Mouse (Mus musculus): ENCODE measurements around the gene Rinl. TPM values are rescaled to one million over a fixed set of nuclear protein-coding genes. Genes with fewer than 3 reads are reported as not detected.
A peak's percentile ranks its signal among the peaks of the same experiment; 100 is the strongest.

Gene Rinl
- polyA plus RNA-seq, 1 experiment from 2014 or later, result 2.2 TPM

- peaks cover 14% of the 10 kb centered on the region; the same call in 1 of the 2 replicates for H3K36me3 ChIP-seq (ENCODE audit: control insufficient read depth, insufficient read depth)
- TF ChIP-seq CTCF (IDR thresholded peaks at IDR 0.05; ENCODE audit: low read depth), result no peak
- no peaks in the 10 kb centered on the region for H3K9me3 ChIP-seq (ENCODE audit: control insufficient read depth)
- H3K27me3 ChIP-seq (replicated peaks; ENCODE audit: control insufficient read depth, insufficient read depth, low read length), result no peaks in the 10 kb centered on the region
- peak within 1 kb of the TSS; percentile 70 for H3K4me2 ChIP-seq (replicated peaks; ENCODE audit: low read depth)
- H3K4me3 ChIP-seq (ENCODE audit: low read depth, low read length), result peak within 1 kb of the TSS; percentile 73
- H3K9ac ChIP-seq (ENCODE audit: low read depth, low read length), result peak within 1 kb of the TSS; percentile 82
- no peak for ATAC-seq
- 66% methylated on average over 7 of the region's 7 CpGs for WGBS
- H3K4me1 ChIP-seq (replicated peaks; ENCODE audit: control insufficient read depth, insufficient read depth, low read length), result no peaks in the 10 kb centered on the region
- H3K27ac ChIP-seq (ENCODE audit: low read depth, low read length), result no peak within 1 kb of the TSS
Observed at GRCm38 (mm10) chr7:28767462-28767965, 21.3 kb upstream of the Rinl start, which contains the start of gene Nfkbib. Gene Nfkbib, minus strand, starts transcription at chr7:28767512.

GRCm38 (mm10) chr7:28769414-28769958, 19.3 kb upstream of the Rinl start:
- no peaks in the 10 kb centered on the region for H3K4me1 ChIP-seq (replicated peaks; ENCODE audit: control insufficient read depth, insufficient read depth, low read length)
- TF ChIP-seq CTCF (IDR thresholded peaks at IDR 0.05; ENCODE audit: low read depth), result no peak
- no peaks in the 10 kb centered on the region for H3K27me3 ChIP-seq (replicated peaks; ENCODE audit: control insufficient read depth, insufficient read depth, low read length)
- H3K36me3 ChIP-seq (ENCODE audit: control insufficient read depth, insufficient read depth), result peaks cover 12% of the 10 kb centered on the region; the same call in 1 of the 2 replicates
- no peak for ATAC-seq
- no peak overlapping the region for H3K27ac ChIP-seq (ENCODE audit: low read depth, low read length)
- no peak overlapping the region for H3K9ac ChIP-seq (ENCODE audit: low read depth, low read length)
- H3K4me3 ChIP-seq (ENCODE audit: low read depth, low read length), result no peak overlapping the region
- WGBS, result 94% methylated on average over 9 of the region's 9 CpGs
- no peak overlapping the region for H3K4me2 ChIP-seq (replicated peaks; ENCODE audit: low read depth)
- no peaks in the 10 kb centered on the region for H3K9me3 ChIP-seq (ENCODE audit: control insufficient read depth)

- no peak overlapping the region for H3K9ac ChIP-seq (ENCODE audit: low read depth, low read length)
- ATAC-seq, result no peak
- TF ChIP-seq CTCF (IDR thresholded peaks at IDR 0.05; ENCODE audit: low read depth), result no peak
- no peak overlapping the region for H3K4me3 ChIP-seq (ENCODE audit: low read depth, low read length)
- no peak overlapping the region for H3K4me2 ChIP-seq (replicated peaks; ENCODE audit: low read depth)
- H3K27me3 ChIP-seq (replicated peaks; ENCODE audit: control insufficient read depth, insufficient read depth, low read length), result no peaks in the 10 kb centered on the region
- H3K9me3 ChIP-seq (ENCODE audit: control insufficient read depth), result no peaks in the 10 kb centered on the region
- H3K27ac ChIP-seq (ENCODE audit: low read depth, low read length), result no peak overlapping the region
- H3K36me3 ChIP-seq (ENCODE audit: control insufficient read depth, insufficient read depth), result peaks cover 21% of the 10 kb centered on the region; the same call in 1 of the 2 replicates
- H3K4me1 ChIP-seq (replicated peaks; ENCODE audit: control insufficient read depth, insufficient read depth, low read length), result no peaks in the 10 kb centered on the region
- 80% methylated on average over 3 of the region's 3 CpGs for WGBS
Observed at GRCm38 (mm10) chr7:28770309-28770708, 18.5 kb upstream of the Rinl start.

- no peak for ATAC-seq
- 90% methylated on average over 11 of the region's 11 CpGs for WGBS
- no peaks in the 10 kb centered on the region for H3K9me3 ChIP-seq (ENCODE audit: control insufficient read depth)
Observed at GRCm38 (mm10) chr7:28771867-28772266, 16.9 kb upstream of the Rinl start.

DNA sequence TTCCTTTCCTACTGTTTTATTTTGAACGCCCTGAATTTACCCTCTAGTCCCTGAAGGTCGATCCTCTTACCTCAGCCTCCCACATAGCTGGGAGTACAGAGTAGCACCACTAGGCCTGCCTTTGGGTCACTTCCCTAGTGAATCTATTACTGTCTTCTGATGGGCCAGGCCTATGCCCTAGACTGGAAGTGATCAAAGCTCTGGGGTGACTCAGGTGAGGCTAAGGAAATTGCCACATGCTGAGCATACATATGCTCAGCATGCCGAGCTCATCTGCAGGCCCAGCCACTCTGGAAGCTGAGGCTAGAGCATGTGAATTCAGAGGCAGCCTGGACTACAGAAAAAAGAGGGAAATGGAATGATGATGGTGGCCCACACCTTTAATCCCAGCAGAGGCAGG, 15.6 kb upstream of the Rinl start:
- H3K9me3 ChIP-seq (ENCODE audit: control insufficient read depth), result no peaks in the 10 kb centered on the region
- TF ChIP-seq CTCF (IDR thresholded peaks at IDR 0.05; ENCODE audit: low read depth), result no peak
- H3K27ac ChIP-seq (ENCODE audit: low read depth, low read length), result no peak overlapping the region
- ATAC-seq, result no peak
- no peak overlapping the region for H3K4me3 ChIP-seq (ENCODE audit: low read depth, low read length)
- no peaks in the 10 kb centered on the region for H3K27me3 ChIP-seq (replicated peaks; ENCODE audit: control insufficient read depth, insufficient read depth, low read length)
- 80% methylated on average over 3 of the region's 3 CpGs for WGBS
- no peaks in the 10 kb centered on the region for H3K4me1 ChIP-seq (replicated peaks; ENCODE audit: control insufficient read depth, insufficient read depth, low read length)
- H3K36me3 ChIP-seq (ENCODE audit: control insufficient read depth, insufficient read depth), result peaks cover 35% of the 10 kb centered on the region
- no peak overlapping the region for H3K9ac ChIP-seq (ENCODE audit: low read depth, low read length)
- H3K4me2 ChIP-seq (replicated peaks; ENCODE audit: low read depth), result no peak overlapping the region

More at GRCm38 (mm10) chr7:28771867-28772266, 16.9 kb upstream of the Rinl start:
- Histone ChIP-seq H3K27me3 (replicated peaks; ENCODE audit: control insufficient read depth, insufficient read depth, low read length) (no peaks in the 10 kb centered on the region), H3K9ac (ENCODE audit: low read depth, low read length) (no peak overlapping the region), H3K27ac (ENCODE audit: low read depth, low read length) (no peak overlapping the region), H3K4me2 (replicated peaks; ENCODE audit: low read depth) (no peak overlapping the region), H3K4me3 (ENCODE audit: low read depth, low read length) (no peak overlapping the region), H3K4me1 (replicated peaks; ENCODE audit: control insufficient read depth, insufficient read depth, low read length) (no peaks in the 10 kb centered on the region), H3K36me3 (ENCODE audit: control insufficient read depth, insufficient read depth) (peaks cover 26% of the 10 kb centered on the region; the same call in 1 of the 2 replicates)
- no peak for TF ChIP-seq CTCF (IDR thresholded peaks at IDR 0.05; ENCODE audit: low read depth)

- no peak overlapping the region for H3K4me2 ChIP-seq (replicated peaks; ENCODE audit: low read depth)
- 91% methylated on average over 12 of the region's 12 CpGs for whole genome bisulfite sequencing
- ATAC-seq, result no peak
- no peaks in the 10 kb centered on the region for H3K4me1 ChIP-seq (replicated peaks; ENCODE audit: control insufficient read depth, insufficient read depth, low read length)
- H3K36me3 ChIP-seq (ENCODE audit: control insufficient read depth, insufficient read depth), result peaks cover 39% of the 10 kb centered on the region
- no peak overlapping the region for H3K9ac ChIP-seq (ENCODE audit: low read depth, low read length)
- no peak overlapping the region for H3K27ac ChIP-seq (ENCODE audit: low read depth, low read length)
- no peak for TF ChIP-seq CTCF (IDR thresholded peaks at IDR 0.05; ENCODE audit: low read depth)
- no peaks in the 10 kb centered on the region for H3K27me3 ChIP-seq (replicated peaks; ENCODE audit: control insufficient read depth, insufficient read depth, low read length)
- H3K9me3 ChIP-seq (ENCODE audit: control insufficient read depth), result no peaks in the 10 kb centered on the region
- no peak overlapping the region for H3K4me3 ChIP-seq (ENCODE audit: low read depth, low read length)
Observed at GRCm38 (mm10) chr7:28774164-28774563, 14.6 kb upstream of the Rinl start.

Measured in intestine, postnatal 0 days (tissue).